12 mouse cellular contexts compared by ENCODE assay signal in the genomic region with DNA sequence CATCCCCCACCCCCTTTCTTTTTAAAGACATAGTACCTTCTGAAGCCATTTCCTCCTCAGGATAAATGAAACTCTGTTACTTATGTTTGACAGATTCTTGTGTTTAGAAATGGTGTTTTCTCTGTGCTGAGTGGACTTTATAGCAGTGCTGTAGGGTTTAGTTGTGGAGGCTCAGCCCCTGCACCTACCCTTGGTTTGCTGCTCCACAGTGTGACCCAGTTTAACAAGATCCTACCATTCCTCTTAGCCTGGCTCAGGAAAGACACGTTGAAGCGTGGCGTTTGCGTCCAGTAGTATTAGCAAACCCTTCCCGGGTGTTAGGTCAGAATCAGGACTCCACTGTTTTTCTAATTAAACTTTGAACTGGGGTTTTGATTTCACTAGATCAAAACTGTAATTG. TPM values are rescaled to one million over a fixed set of nuclear protein-coding genes. Genes with fewer than 3 reads are reported as not detected.
A peak's percentile ranks its signal among the peaks of the same experiment; 100 is the strongest.
DNase-seq lines count a peak whose midpoint lies in the region; ATAC-seq and TF ChIP-seq lines count a peak whose summit lies in the region.
"Had no signal": no experiment of that assay in that cellular context is flagged by ENCODE, and none has a peak within 500 bp of the region (broad histone marks: within the 10 kb centered on the region; RNA-seq: fewer than 3 reads in every experiment).

No protein-coding gene starts in this region.

- no peak overlapping the region for H3K4me2 ChIP-seq in embryonic facial prominence, embryonic 11.5 days (ENCODE audit: low read depth, low read length)
- no peak overlapping the region for H3K4me2 ChIP-seq in hindbrain, embryonic 12.5 days (replicated peaks)
- H3K4me2 ChIP-seq in midbrain, embryonic 14.5 days (ENCODE audit: low read length): no peak overlapping the region
- no peak overlapping the region for H3K4me2 ChIP-seq in stomach, postnatal 0 days (replicated peaks; ENCODE audit: low read depth)
- H3K4me2 ChIP-seq: intestine, embryonic 15.5 days had no signal

- peak; percentile 64; the same call in 1 of the 2 replicates for ATAC-seq in embryonic facial prominence, embryonic 11.5 days (replicated peaks; ENCODE audit: insufficient number of reproducible peaks, low FRiP score, low TSS enrichment, low read depth)
- ATAC-seq in hindbrain, embryonic 12.5 days (ENCODE audit: low FRiP score): peak; percentile 39; the same call in 1 of the 2 replicates
- peak; percentile 16; the same call in 1 of the 2 replicates for ATAC-seq in midbrain, embryonic 14.5 days (ENCODE audit: low FRiP score, low TSS enrichment)
- ATAC-seq in stomach, postnatal 0 days (ENCODE audit: low FRiP score, low TSS enrichment): no peak
- ATAC-seq: intestine, embryonic 15.5 days had no signal

- H3K36me3 ChIP-seq in embryonic facial prominence, embryonic 11.5 days (replicated peaks; ENCODE audit: control insufficient read depth, insufficient read depth, low read depth, low read length): no peaks in the 10 kb centered on the region
- H3K36me3 ChIP-seq in hindbrain, embryonic 12.5 days: no peaks in the 10 kb centered on the region
- H3K36me3 ChIP-seq in midbrain, embryonic 14.5 days (ENCODE audit: control insufficient read depth, insufficient read depth, low read length): no peaks in the 10 kb centered on the region; the same call in 1 of the 2 replicates
- no peaks in the 10 kb centered on the region for H3K36me3 ChIP-seq in stomach, postnatal 0 days (ENCODE audit: control insufficient read depth, insufficient read depth, low read length)
- H3K36me3 ChIP-seq: intestine, embryonic 15.5 days had no signal

- peak overlapping the region; percentile 79 for H3K27ac ChIP-seq in cerebellum, adult 2 months (ENCODE audit: insufficient read depth, low read length)
- H3K27ac ChIP-seq in embryonic facial prominence, embryonic 11.5 days (replicated peaks; ENCODE audit: low read depth, low read length): 0 out of 2 replicates have a peak overlapping the region, but pooled peaks have one; percentile 17
- H3K27ac ChIP-seq in hindbrain, embryonic 12.5 days: peak overlapping the region; percentile 79
- H3K27ac ChIP-seq in midbrain, embryonic 14.5 days (replicated peaks; ENCODE audit: low read depth, low read length): peak overlapping the region; percentile 78
- no peak overlapping the region for H3K27ac ChIP-seq in stomach, postnatal 0 days (replicated peaks)
- H3K27ac ChIP-seq: intestine, embryonic 15.5 days had no signal

- peak in 1 of 2 experiments; percentile 41 for DNase-seq in cerebellum, adult 2 months
- no peak for DNase-seq in cerebellum, adult 9-10 months
- no peak for DNase-seq in embryonic facial prominence, embryonic 11.5 days (ENCODE audit: low spot score)
- no peak for DNase-seq in midbrain, embryonic 14.5 days
- no peak for DNase-seq in stomach, postnatal 0 days (ENCODE audit: low spot score)
- no peak for DNase-seq in lung, postnatal 10 days
- no peak for DNase-seq in adrenal gland, postnatal 10 days
- DNase-seq: adrenal gland, postnatal 25 days; kidney, postnatal 36 days; spleen, adult 18-20 months had no signal

- H3K27me3 ChIP-seq in cerebellum, adult 2 months (ENCODE audit: control insufficient read depth, insufficient read depth, low read length): no peaks in the 10 kb centered on the region
- H3K27me3 ChIP-seq in embryonic facial prominence, embryonic 11.5 days (ENCODE audit: control insufficient read depth, insufficient read depth, low read length): no peaks in the 10 kb centered on the region
- H3K27me3 ChIP-seq in hindbrain, embryonic 12.5 days: no peaks in the 10 kb centered on the region
- no peaks in the 10 kb centered on the region for H3K27me3 ChIP-seq in midbrain, embryonic 14.5 days (ENCODE audit: control insufficient read depth, insufficient read depth, low read length)
- no peaks in the 10 kb centered on the region for H3K27me3 ChIP-seq in stomach, postnatal 0 days (ENCODE audit: control insufficient read depth, insufficient read depth, low read length)
- H3K27me3 ChIP-seq: intestine, embryonic 15.5 days had no signal

- TF ChIP-seq CTCF in cerebellum, adult 2 months (IDR thresholded peaks at IDR 0.05; ENCODE audit: borderline replicate concordance, insufficient read depth, low read depth, low read length): no peak
- no peak for TF ChIP-seq CTCF in stomach, postnatal 0 days (IDR thresholded peaks at IDR 0.05; ENCODE audit: low read depth)

- H3K4me1 ChIP-seq in cerebellum, adult 2 months (ENCODE audit: control insufficient read depth, insufficient read depth, low read length): peaks cover 37% of the 10 kb centered on the region
- H3K4me1 ChIP-seq in embryonic facial prominence, embryonic 11.5 days (ENCODE audit: control insufficient read depth, insufficient read depth, low read length): peaks cover 5% of the 10 kb centered on the region
- H3K4me1 ChIP-seq in hindbrain, embryonic 12.5 days: peaks cover 23% of the 10 kb centered on the region
- peaks cover 32% of the 10 kb centered on the region for H3K4me1 ChIP-seq in midbrain, embryonic 14.5 days (ENCODE audit: control insufficient read depth, insufficient read depth, low read length)
- H3K4me1 ChIP-seq in stomach, postnatal 0 days (replicated peaks; ENCODE audit: control insufficient read depth, insufficient read depth): no peaks in the 10 kb centered on the region

- H3K4me3 ChIP-seq in cerebellum, adult 2 months (replicated peaks; ENCODE audit: insufficient read depth, low read depth, low read length): no peak overlapping the region
- no peak overlapping the region for H3K4me3 ChIP-seq in embryonic facial prominence, embryonic 11.5 days (ENCODE audit: low read depth, low read length)
- H3K4me3 ChIP-seq in hindbrain, embryonic 12.5 days: no peak overlapping the region
- no peak overlapping the region for H3K4me3 ChIP-seq in midbrain, embryonic 14.5 days (replicated peaks; ENCODE audit: low read depth, low read length)
- H3K4me3 ChIP-seq in stomach, postnatal 0 days (ENCODE audit: low read depth, low read length): no peak overlapping the region
- H3K4me3 ChIP-seq: intestine, embryonic 15.5 days had no signal

- WGBS in cerebellum, adult 2 months: 20% methylated on average over 5 of the region's 5 CpGs
- 14% methylated on average over 5 of the region's 5 CpGs for WGBS in embryonic facial prominence, embryonic 11.5 days
- 19% methylated on average over 5 of the region's 5 CpGs for WGBS in hindbrain, embryonic 12.5 days
- WGBS in midbrain, embryonic 14.5 days: 13% methylated on average over 5 of the region's 5 CpGs
- 50% methylated on average over 5 of the region's 5 CpGs for WGBS in stomach, postnatal 0 days

- H3K9ac ChIP-seq in embryonic facial prominence, embryonic 11.5 days (replicated peaks; ENCODE audit: low read length): no peak overlapping the region
- no peak overlapping the region for H3K9ac ChIP-seq in hindbrain, embryonic 12.5 days
- H3K9ac ChIP-seq in midbrain, embryonic 14.5 days (replicated peaks; ENCODE audit: low read length): no peak overlapping the region; the same call in 1 of the 2 replicates
- no peak overlapping the region for H3K9ac ChIP-seq in stomach, postnatal 0 days (ENCODE audit: low read length)
- H3K9ac ChIP-seq: intestine, embryonic 15.5 days had no signal

- H3K9me3 ChIP-seq in embryonic facial prominence, embryonic 11.5 days (replicated peaks; ENCODE audit: control insufficient read depth, low read length): no peaks in the 10 kb centered on the region
- no peaks in the 10 kb centered on the region for H3K9me3 ChIP-seq in hindbrain, embryonic 12.5 days (replicated peaks)
- no peaks in the 10 kb centered on the region for H3K9me3 ChIP-seq in midbrain, embryonic 14.5 days (ENCODE audit: control insufficient read depth, low read length)
- no peaks in the 10 kb centered on the region for H3K9me3 ChIP-seq in stomach, postnatal 0 days (ENCODE audit: control insufficient read depth, low read length)
- H3K9me3 ChIP-seq: intestine, embryonic 15.5 days had no signal

- TF ChIP-seq POLR2A in cerebellum, adult 2 months (IDR thresholded peaks at IDR 0.05; ENCODE audit: borderline replicate concordance, insufficient read depth, low read length): 0 out of 2 replicates have a peak, but pooled peaks have one; percentile 3

- no peak for TF ChIP-seq EP300 in stomach, postnatal 0 days (optimal IDR thresholded peaks at IDR 0.05)

RNA-seq across cellular contexts. Expression of a gene that starts 54.0 kb away (rescaled TPM):
- 43.5 and 46.2 TPM in 2 replicates for polyA plus RNA-seq in cerebellum, adult 2 months (2012; rRNA removed)
- 129 and 137 TPM in 2 replicates for polyA plus RNA-seq in embryonic facial prominence, embryonic 11.5 days (2014; fragmentation: Nextera tagmentation; extraction: Ambion mirVana)
- 94.7 and 95.6 TPM in 2 replicates for polyA plus RNA-seq in hindbrain, embryonic 12.5 days (2016; fragmentation: Nextera tagmentation; extraction: Ambion mirVana)
- polyA plus RNA-seq in midbrain, embryonic 14.5 days (2014; fragmentation: Nextera tagmentation; extraction: Ambion mirVana): 46.2 and 70.8 TPM in 2 replicates
- polyA plus RNA-seq in stomach, postnatal 0 days (2015; fragmentation: Nextera tagmentation; extraction: Ambion mirVana): 75.2 and 81.5 TPM in 2 replicates
- 100 to 1,000 TPM; 106 to 116 TPM for total RNA-seq in adrenal gland, postnatal 10 days (2021)
